Mouse (Mus musculus): ENCODE measurements at regions not wholly inside any gene's neighbourhood (a gene's known extent, or its start where the extent isn't known, plus 50 kb on each side); places are given as distances from the start of the nearest gene placed in this dataset.

- POLR2A ChIA-PET: interaction anchor here in 3 of 4 experiments (0.5 to 2.3 kb wide), 3 partner anchors 52 to 207 kb away, joined by 3 to 7 read pairs (median 3); no protein-coding TSS in a partner anchor
- CTCF ChIA-PET: interaction anchor here in 1 of 4 experiments (0.6 kb wide), 1 partner anchor 268 kb away, joined by 3 read pairs; no protein-coding TSS in a partner anchor
Observed at GRCm38 (mm10) chrX:12340561-12340960, 180.4 kb upstream of the Bcor start.

- CTCF ChIA-PET: no interaction called here
- POLR2A ChIA-PET: interaction anchor here in 1 of 4 experiments (2.3 kb wide), 1 partner anchor 53 kb away, joined by 7 read pairs; no protein-coding TSS in a partner anchor
Observed at GRCm38 (mm10) chrX:12341356-12341965, 181.3 kb upstream of the Bcor start.

- CTCF ChIA-PET: interaction anchor here in 1 of 4 experiments (0.5 kb wide), 1 partner anchor 217 kb away, joined by 3 read pairs; no protein-coding TSS in a partner anchor
- POLR2A ChIA-PET: interaction anchor here in 2 of 4 experiments (0.6 to 1.3 kb wide), 6 partner anchors 33 to 339 kb away, joined by 3 read pairs; no protein-coding TSS in a partner anchor
Observed at GRCm38 (mm10) chrX:12344805-12345555, 184.8 kb upstream of the Bcor start.

GRCm38 (mm10) chrX:12346856-12347255 lies 186.7 kb upstream of the Bcor start:
- POLR2A ChIA-PET: interaction anchor here in 3 of 4 experiments (0.5 to 1.1 kb wide), 3 partner anchors 58 to 224 kb away, joined by 3 to 5 read pairs (median 3); no protein-coding TSS in a partner anchor
- CTCF ChIA-PET: interaction anchor here in 2 of 4 experiments (0.6 kb wide), 2 partner anchors 148 to 567 kb away, joined by 3 read pairs; no protein-coding TSS in a partner anchor

- ChIA-PET POLR2A (interaction anchor here in 1 of 4 experiments (0.9 to 1.1 kb wide), 2 partner anchors 8 to 60 kb away, joined by 3 read pairs; no protein-coding TSS in a partner anchor), CTCF (interaction anchor here in 2 of 4 experiments (1.3 to 1.6 kb wide), 2 partner anchors 197 to 545 kb away, joined by 4 to 6 read pairs; no protein-coding TSS in a partner anchor)
Observed at GRCm38 (mm10) chrX:12348117-12348516, 188.0 kb upstream of the Bcor start.

- CTCF ChIA-PET: no interaction called here
Observed at GRCm38 (mm10) chrX:12354875-12355274, 194.7 kb upstream of the Bcor start.

GRCm38 (mm10) chrX:12358026-12358425 lies 197.9 kb upstream of the Bcor start:
- ChIA-PET POLR2A (no interaction called here), CTCF (no interaction called here)

More at GRCm38 (mm10) chrX:12354875-12355274, 194.7 kb upstream of the Bcor start:
- POLR2A ChIA-PET: no interaction called here

GRCm38 (mm10) chrX:12365582-12366323 lies 205.6 kb upstream of the Bcor start:
- CTCF ChIA-PET: interaction anchor here in 1 of 4 experiments (0.5 to 0.7 kb wide), 2 partner anchors 33 to 688 kb away, joined by 3 read pairs; no protein-coding TSS in a partner anchor
- POLR2A ChIA-PET: interaction anchor here in 2 of 4 experiments (0.6 to 1.4 kb wide), 3 partner anchors 79 to 382 kb away, joined by 3 read pairs; no protein-coding TSS in a partner anchor

GRCm38 (mm10) chrX:12366801-12367200 lies 206.6 kb upstream of the Bcor start:
- ChIA-PET POLR2A (interaction anchor here in 2 of 4 experiments (1.1 to 1.4 kb wide), 2 partner anchors 29 to 80 kb away, joined by 3 read pairs; no protein-coding TSS in a partner anchor), CTCF (interaction anchor here in 1 of 4 experiments (0.5 to 0.7 kb wide), 3 partner anchors 32 to 689 kb away, joined by 3 to 19 read pairs (median 3); no protein-coding TSS in a partner anchor)

- ChIA-PET CTCF (no interaction called here), POLR2A (no interaction called here)
Observed at GRCm38 (mm10) chrX:12373670-12374069, 213.5 kb upstream of the Bcor start.

- ChIA-PET CTCF (no interaction called here), POLR2A (no interaction called here)
Observed at GRCm38 (mm10) chrX:12375796-12376195, 211.8 kb upstream of the Atp6ap2 start.

GRCm38 (mm10) chrX:12376238-12376980 lies 211.2 kb upstream of the Atp6ap2 start:
- ChIA-PET POLR2A (no interaction called here), CTCF (no interaction called here)

- CTCF ChIA-PET: no interaction called here
- POLR2A ChIA-PET: interaction anchor here in 1 of 4 experiments (0.7 kb wide), 1 partner anchor 23 kb away, joined by 5 read pairs; no protein-coding TSS in a partner anchor
Observed at GRCm38 (mm10) chrX:12377441-12377840, 210.2 kb upstream of the Atp6ap2 start.

GRCm38 (mm10) chrX:12392145-12392825 lies 195.3 kb upstream of the Atp6ap2 start:
- ChIA-PET POLR2A (no interaction called here), CTCF (no interaction called here)

GRCm38 (mm10) chrX:12409319-12409718 lies 178.3 kb upstream of the Atp6ap2 start:
- CTCF ChIA-PET: no interaction called here
- POLR2A ChIA-PET: no interaction called here

- POLR2A ChIA-PET: interaction anchor here in 1 of 4 experiments (0.7 to 1.7 kb wide), 6 partner anchors 10 to 137 kb away, joined by 3 to 8 read pairs (median 4); no protein-coding TSS in a partner anchor
Observed at GRCm38 (mm10) chrX:12425566-12425965, 162.0 kb upstream of the Atp6ap2 start.

GRCm38 (mm10) chrX:12426664-12427063 lies 160.9 kb upstream of the Atp6ap2 start:
- POLR2A ChIA-PET: interaction anchor here in 1 of 4 experiments (1.3 to 1.7 kb wide), 4 partner anchors 21 to 104 kb away, joined by 3 to 8 read pairs (median 4); no protein-coding TSS in a partner anchor
- CTCF ChIA-PET: no interaction called here

More at GRCm38 (mm10) chrX:12425566-12425965, 162.0 kb upstream of the Atp6ap2 start:
- CTCF ChIA-PET: interaction anchor here in 1 of 4 experiments (0.5 kb wide), 1 partner anchor 115 kb away, joined by 4 read pairs; no protein-coding TSS in a partner anchor

All from embryonic stem cell, embryonic (primary cell).